Mouse (Mus musculus) heart, adult 2 months (tissue): ENCODE data around the gene Nrarp.
A peak's percentile ranks its signal among the peaks of the same experiment; 100 is the strongest.

Source experiments
- CTCF ChIP-seq: fragments of 200-600 bp; IDR thresholded peaks from 2 replicates; pipeline ENCODE4 v1.8.1; 2022; ENCODE audit warnings: antibody characterized with exemption, mild to moderate bottlenecking, moderate library complexity
- EP300 ChIP-seq: fragments of 200-500 bp; IDR thresholded peaks from 2 replicates; pipeline ENCODE4 v1.6.1; 2011; ENCODE audit warnings: low read depth, low read length, control low read depth; ENCODE audit not compliant: insufficient read depth
- POLR2A ChIP-seq: fragments of 200-500 bp; IDR thresholded peaks from 2 replicates; pipeline ENCODE4 v1.6.1; 2011; ENCODE audit warnings: mild to moderate bottlenecking, low read depth, low read length, control low read depth; ENCODE audit not compliant: insufficient read depth

GRCm38 (mm10) chr2:25177076-25177475, 3.5 kb upstream of the Nrarp start:
- TF ChIP-seq EP300 (0 out of 2 replicates have a peak, but pooled peaks have one; percentile 42), POLR2A (no peak), CTCF (no peak)
